Mouse (Mus musculus): ENCODE results near the gene Ifi203. TPM values are rescaled to one million over a fixed set of nuclear protein-coding genes. Genes with fewer than 3 reads are reported as not detected.
"Not testable (repeated sequence)": the region's sequence is repeated elsewhere in the genome, so short reads cannot be mapped to it uniquely, and the experiment has no call there.

Ifi203 gene
- total RNA-seq, 1 experiment, result 0.27 TPM

GRCm38 (mm10) chr1:173887026-173887787, 55.3 kb downstream of the Ifi203 start:
- H3K36me3 ChIP-seq (ENCODE audit: control insufficient read depth, insufficient read depth, low read length, poor library complexity, severe bottlenecking); H3K9ac ChIP-seq (ENCODE audit: insufficient read depth, low read depth, low read length, poor library complexity, severe bottlenecking); in situ Hi-C loops (cut with MboI; ENCODE audit: low sequenced_read_pairs in 2 of 2, unreplicated experiment in 2 of 2); H3K4me3 ChIP-seq (ENCODE audit: insufficient read depth in 1 of 2, low read depth in 1 of 2, low read length in 2 of 2, poor library complexity in 1 of 2, severe bottlenecking in 1 of 2); DNase-seq (ENCODE audit: low read depth, low spot score); H3K4me1 ChIP-seq (ENCODE audit: control insufficient read depth in 2 of 2, insufficient read depth in 2 of 2, low read length in 2 of 2, poor library complexity in 1 of 2); H3K27ac ChIP-seq (ENCODE audit: insufficient read depth, low read depth, low read length, poor library complexity, severe bottlenecking); H3K9me3 ChIP-seq (ENCODE audit: control insufficient read depth, insufficient read depth, low read depth, low read length): not testable (repeated sequence)

GRCm38 (mm10) chr1:173880004-173880666, 62.3 kb downstream of the Ifi203 start:
- in situ Hi-C loops (cut with MboI; ENCODE audit: low sequenced_read_pairs in 2 of 2, unreplicated experiment in 2 of 2); H3K4me1 ChIP-seq (ENCODE audit: control insufficient read depth in 2 of 2, insufficient read depth in 2 of 2, low read length in 2 of 2, poor library complexity in 1 of 2); DNase-seq (ENCODE audit: low read depth, low spot score); H3K27ac ChIP-seq (ENCODE audit: insufficient read depth, low read depth, low read length, poor library complexity, severe bottlenecking); H3K4me3 ChIP-seq (ENCODE audit: insufficient read depth in 1 of 2, low read depth in 1 of 2, low read length in 2 of 2, poor library complexity in 1 of 2, severe bottlenecking in 1 of 2); H3K9me3 ChIP-seq (ENCODE audit: control insufficient read depth, insufficient read depth, low read depth, low read length); H3K36me3 ChIP-seq (ENCODE audit: control insufficient read depth, insufficient read depth, low read length, poor library complexity, severe bottlenecking); H3K9ac ChIP-seq (ENCODE audit: insufficient read depth, low read depth, low read length, poor library complexity, severe bottlenecking): not testable (repeated sequence)

GRCm38 (mm10) chr1:173879225-173879987, 63.1 kb downstream of the Ifi203 start:
- H3K36me3 ChIP-seq (ENCODE audit: control insufficient read depth, insufficient read depth, low read length, poor library complexity, severe bottlenecking); H3K4me1 ChIP-seq (ENCODE audit: control insufficient read depth in 2 of 2, insufficient read depth in 2 of 2, low read length in 2 of 2, poor library complexity in 1 of 2); H3K9me3 ChIP-seq (ENCODE audit: control insufficient read depth, insufficient read depth, low read depth, low read length); H3K4me3 ChIP-seq (ENCODE audit: insufficient read depth in 1 of 2, low read depth in 1 of 2, low read length in 2 of 2, poor library complexity in 1 of 2, severe bottlenecking in 1 of 2); DNase-seq (ENCODE audit: low read depth, low spot score); H3K9ac ChIP-seq (ENCODE audit: insufficient read depth, low read depth, low read length, poor library complexity, severe bottlenecking); H3K27ac ChIP-seq (ENCODE audit: insufficient read depth, low read depth, low read length, poor library complexity, severe bottlenecking): not testable (repeated sequence)
- in situ Hi-C loops (cut with MboI; ENCODE audit: low sequenced_read_pairs in 2 of 2, unreplicated experiment in 2 of 2), result loop anchor here in 1 of 2 experiments (5.0 kb wide), 1 partner anchor 63 kb away; the partner anchor contains the start of genes Ifi203 and Mndal

- not testable (repeated sequence) for H3K27ac ChIP-seq (ENCODE audit: insufficient read depth, low read depth, low read length, poor library complexity, severe bottlenecking); H3K9me3 ChIP-seq (ENCODE audit: control insufficient read depth, insufficient read depth, low read depth, low read length); H3K4me1 ChIP-seq (ENCODE audit: control insufficient read depth in 2 of 2, insufficient read depth in 2 of 2, low read length in 2 of 2, poor library complexity in 1 of 2); H3K36me3 ChIP-seq (ENCODE audit: control insufficient read depth, insufficient read depth, low read length, poor library complexity, severe bottlenecking); DNase-seq (ENCODE audit: low read depth, low spot score); H3K4me3 ChIP-seq (ENCODE audit: insufficient read depth in 1 of 2, low read depth in 1 of 2, low read length in 2 of 2, poor library complexity in 1 of 2, severe bottlenecking in 1 of 2); H3K9ac ChIP-seq (ENCODE audit: insufficient read depth, low read depth, low read length, poor library complexity, severe bottlenecking)
- in situ Hi-C loops (cut with MboI; ENCODE audit: low sequenced_read_pairs in 2 of 2, unreplicated experiment in 2 of 2), result loop anchor here in 1 of 2 experiments (5.0 kb wide), 1 partner anchor 64 kb away; the partner anchor contains the start of genes Ifi203 and Mndal
Measured at GRCm38 (mm10) chr1:173878264-173878663, 64.2 kb downstream of the Ifi203 start.

DNA sequence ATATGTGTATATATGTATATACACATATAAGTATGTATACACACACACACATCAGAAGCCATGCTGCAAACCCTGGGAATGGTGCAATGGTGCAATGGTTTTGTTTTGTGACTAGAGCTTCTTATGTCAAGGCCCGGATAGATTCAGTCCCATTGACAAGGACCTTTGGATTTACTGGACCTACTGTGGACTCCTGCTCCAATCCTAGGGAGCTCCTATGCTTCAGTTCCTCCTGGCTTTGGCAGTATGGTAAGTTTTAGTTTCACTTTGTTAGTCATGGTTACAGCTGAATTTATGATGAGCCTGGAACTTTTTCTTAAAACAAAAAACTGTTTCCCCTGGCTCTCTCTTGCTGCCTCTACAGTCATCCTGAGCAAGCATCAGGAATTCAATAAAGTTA, 65.3 kb downstream of the Ifi203 start:
- H3K9ac ChIP-seq (ENCODE audit: insufficient read depth, low read depth, low read length, poor library complexity, severe bottlenecking); H3K4me3 ChIP-seq (ENCODE audit: insufficient read depth in 1 of 2, low read depth in 1 of 2, low read length in 2 of 2, poor library complexity in 1 of 2, severe bottlenecking in 1 of 2); H3K36me3 ChIP-seq (ENCODE audit: control insufficient read depth, insufficient read depth, low read length, poor library complexity, severe bottlenecking); H3K27ac ChIP-seq (ENCODE audit: insufficient read depth, low read depth, low read length, poor library complexity, severe bottlenecking); H3K4me1 ChIP-seq (ENCODE audit: control insufficient read depth in 2 of 2, insufficient read depth in 2 of 2, low read length in 2 of 2, poor library complexity in 1 of 2); DNase-seq (ENCODE audit: low read depth, low spot score); H3K9me3 ChIP-seq (ENCODE audit: control insufficient read depth, insufficient read depth, low read depth, low read length): not testable (repeated sequence)
- in situ Hi-C loops (cut with MboI; ENCODE audit: low sequenced_read_pairs in 2 of 2, unreplicated experiment in 2 of 2), result loop anchor here in 1 of 2 experiments (5.0 kb wide), 1 partner anchor 65 kb away; the partner anchor contains the start of genes Ifi203 and Mndal

Other genes starting within 250 kb of the Ifi203 start
- gene Ifi207, start 200.9 kb downstream of the Ifi203 start, total RNA-seq (2012; rRNA removed), result not detected in 2 replicates
- gene Ifi204, start 175.7 kb downstream of the Ifi203 start, total RNA-seq (2012; rRNA removed), result 0.58 TPM in 1 of 2 replicates, not detected in the other
- gene Ifi211, start 29.6 kb downstream of the Ifi203 start, total RNA-seq (2012; rRNA removed), result 0.80 TPM in 1 of 2 replicates, not detected in the other
- gene Mndal, start 181 bp downstream of the Ifi203 start, total RNA-seq (2012; rRNA removed), result 0.40 TPM in 1 of 2 replicates, not detected in the other
- gene Ifi202b, start 40.1 kb upstream of the Ifi203 start, total RNA-seq (2012; rRNA removed), result 0.11 and 2.2 TPM in 2 replicates
- not detected in 2 replicates for gene Ifi205, start 89.1 kb upstream of the Ifi203 start, total RNA-seq (2012; rRNA removed)
- gene Olfr433, start 98.0 kb upstream of the Ifi203 start, total RNA-seq (2012; rRNA removed), result not detected in 2 replicates
- gene Olfr432, start 106.5 kb upstream of the Ifi203 start, total RNA-seq (2012; rRNA removed), result not detected in 2 replicates
- not detected in 2 replicates for gene Olfr430, start 123.9 kb upstream of the Ifi203 start, total RNA-seq (2012; rRNA removed)
- not detected in 2 replicates for gene Olfr429, start 141.7 kb upstream of the Ifi203 start, total RNA-seq (2012; rRNA removed)
- gene Olfr427, start 154.2 kb upstream of the Ifi203 start, total RNA-seq (2012; rRNA removed), result not detected in 2 replicates
- not detected in 2 replicates for gene Olfr231, start 178.5 kb upstream of the Ifi203 start, total RNA-seq (2012; rRNA removed)
- not detected in 2 replicates for gene Olfr424, start 188.8 kb upstream of the Ifi203 start, total RNA-seq (2012; rRNA removed)
- gene Olfr420, start 213.0 kb upstream of the Ifi203 start, total RNA-seq (2012; rRNA removed), result not detected in 2 replicates
- gene Spta1, start 230.1 kb upstream of the Ifi203 start, total RNA-seq (2012; rRNA removed), result 3.8 and 5.1 TPM in 2 replicates